Mouse (Mus musculus) limb, embryonic 14.5 days (tissue): ENCODE results near the gene Zfp451. TPM values are rescaled to one million over a fixed set of nuclear protein-coding genes. Genes with fewer than 3 reads are reported as not detected.

Experiments
- ATAC-seq: fragments of 200-750 bp; cut with Nextera tagmentation; 2 replicates; pipeline ENCODE4 v1.8.0; 2017; ENCODE audit warnings: low read depth, moderate number of reproducible peaks, moderate TSS enrichment; ENCODE audit not compliant: low FRiP score
- DNase-seq: peaks from one replicate; pipeline ENCODE4 v3.0.0-alpha.2; 2015; ENCODE audit warnings: low spot score
- H3K27ac ChIP-seq: fragments of 300-500 bp; sonication (generic); replicated peaks from 2 replicates; pipeline ENCODE4 v1.5.1; 2014; ENCODE audit warnings: low read depth, mild to moderate bottlenecking, low read length, moderate library complexity, mixed read lengths
- H3K27me3 ChIP-seq: fragments of 300-500 bp; sonication (generic); 2 replicates; pipeline ENCODE4 v1.6.1; 2014; ENCODE audit warnings: low read length, mixed read lengths; ENCODE audit not compliant: control insufficient read depth, insufficient read depth
- H3K36me3 ChIP-seq: fragments of 300-500 bp; sonication (generic); 2 replicates; pipeline ENCODE4 v1.6.1; 2014; ENCODE audit warnings: mild to moderate bottlenecking, low read length, moderate library complexity, mixed read lengths; ENCODE audit not compliant: control insufficient read depth, insufficient read depth
- H3K4me1 ChIP-seq: fragments of 300-500 bp; sonication (generic); 2 replicates; pipeline ENCODE4 v1.6.1; 2014; ENCODE audit warnings: antibody characterized with exemption, low read length, mixed read lengths; ENCODE audit not compliant: control insufficient read depth, insufficient read depth
- H3K4me2 ChIP-seq: fragments of 300-500 bp; sonication (generic); replicated peaks from 2 replicates; pipeline ENCODE4 v1.6.1; 2014; ENCODE audit warnings: low read depth, mild to moderate bottlenecking, low read length, moderate library complexity; ENCODE audit not compliant: severe bottlenecking
- H3K4me3 ChIP-seq: fragments of 300-500 bp; sonication (generic); replicated peaks from 2 replicates; pipeline ENCODE4 v1.5.1; 2014; ENCODE audit warnings: low read length
- H3K9ac ChIP-seq: fragments of 300-500 bp; sonication (generic); 2 replicates; pipeline ENCODE4 v1.6.1; 2014; ENCODE audit warnings: mild to moderate bottlenecking, low read depth, low read length, moderate library complexity; ENCODE audit not compliant: severe bottlenecking
- H3K9me3 ChIP-seq: fragments of 300-500 bp; sonication (generic); 2 replicates; pipeline ENCODE4 v1.6.1; 2016; ENCODE audit warnings: low read length; ENCODE audit not compliant: control insufficient read depth
- POLR2A ChIP-seq: fragments of 200-500 bp; IDR thresholded peaks from 2 replicates; pipeline ENCODE4 v1.8.0; 2012; ENCODE audit warnings: inconsistent platforms, mild to moderate bottlenecking, moderate library complexity, borderline replicate concordance; ENCODE audit not compliant: insufficient read depth, insufficient read length; ENCODE audit errors: extremely low read depth
- WGBS: fragments of 180-500 bp; shearing (Covaris S2); extraction: QIAGEN DNeasy Blood & Tissue Kit; methylation state at CpG from one replicate; pipeline ENCODE4 v1.1.7; 2014; 5-methylcytosine and 5-hydroxymethylcytosine counted together
- polyA plus RNA-seq, 2 experiments: library from polyadenylated mRNA; depleted of rRNA in 1 of 2; stranded (reverse) in 1 of 2; unstranded in 1 of 2; fragments of >200 nt; fragmentation: Nextera tagmentation in 1 of 2; extraction: Ambion mirVana in 1 of 2; gene quantifications; 2 replicates each; pipeline versions ENCODE4 v1.2.1 to v1.2.3; 2012 to 2014

Gene Zfp451
- polyA plus RNA-seq, 2 experiments: 32.3 to 33.4 TPM

GRCm38 (mm10) chr1:33768091-33768787, 46.2 kb downstream of the Zfp451 start:
- H3K9ac ChIP-seq: no peak overlapping the region
- WGBS: 88% methylated on average over 1 of the region's 1 CpGs
- no peak for TF ChIP-seq POLR2A
- no peaks in the 10 kb centered on the region for H3K9me3 ChIP-seq
- no peak overlapping the region for H3K4me3 ChIP-seq
- no peaks in the 10 kb centered on the region for H3K27me3 ChIP-seq
- H3K27ac ChIP-seq: no peak overlapping the region
- ATAC-seq (no peak), DNase-seq (no peak)
- no peaks in the 10 kb centered on the region for H3K4me1 ChIP-seq
- H3K36me3 ChIP-seq: peaks cover 71% of the 10 kb centered on the region
- H3K4me2 ChIP-seq: no peak overlapping the region

GRCm38 (mm10) chr1:33766520-33767508, 47.6 kb downstream of the Zfp451 start:
- ATAC-seq (no peak), DNase-seq (no peak)
- Histone ChIP-seq H3K9ac (no peak overlapping the region), H3K4me3 (no peak overlapping the region), H3K27ac (no peak overlapping the region), H3K4me2 (no peak overlapping the region), H3K9me3 (no peaks in the 10 kb centered on the region), H3K36me3 (peaks cover 68% of the 10 kb centered on the region), H3K27me3 (no peaks in the 10 kb centered on the region), H3K4me1 (no peaks in the 10 kb centered on the region)
- no peak for TF ChIP-seq POLR2A
- 78% methylated on average over 16 of the region's 16 CpGs for WGBS

- WGBS: 88% methylated on average over 11 of the region's 11 CpGs
Observed at GRCm38 (mm10) chr1:33765468-33766080, 48.8 kb downstream of the Zfp451 start.

GRCm38 (mm10) chr1:33763826-33764225, 50.6 kb downstream of the Zfp451 start:
- DNase-seq (no peak), ATAC-seq (no peak)
- TF ChIP-seq POLR2A: no peak
- Histone ChIP-seq H3K4me3 (no peak overlapping the region), H3K36me3 (peaks cover 50% of the 10 kb centered on the region), H3K9ac (no peak overlapping the region), H3K27ac (no peak overlapping the region), H3K9me3 (no peaks in the 10 kb centered on the region), H3K4me1 (no peaks in the 10 kb centered on the region), H3K4me2 (no peak overlapping the region), H3K27me3 (no peaks in the 10 kb centered on the region)
- 59% methylated on average over 2 of the region's 2 CpGs for WGBS

More at GRCm38 (mm10) chr1:33765468-33766080, 48.8 kb downstream of the Zfp451 start:
- H3K27ac ChIP-seq: no peak overlapping the region
- no peak overlapping the region for H3K9ac ChIP-seq
- no peak for ATAC-seq
- no peak overlapping the region for H3K4me2 ChIP-seq
- no peaks in the 10 kb centered on the region for H3K9me3 ChIP-seq
- DNase-seq: no peak
- H3K4me3 ChIP-seq: no peak overlapping the region
- peaks cover 64% of the 10 kb centered on the region for H3K36me3 ChIP-seq
- TF ChIP-seq POLR2A: no peak
- H3K4me1 ChIP-seq: no peaks in the 10 kb centered on the region
- no peaks in the 10 kb centered on the region for H3K27me3 ChIP-seq

- no peak overlapping the region for H3K4me2 ChIP-seq
- no peak for TF ChIP-seq POLR2A
- H3K36me3 ChIP-seq: peaks cover 15% of the 10 kb centered on the region; the same call in 1 of the 2 replicates
- peaks cover 12% of the 10 kb centered on the region; the same call in 1 of the 2 replicates for H3K4me1 ChIP-seq
- H3K9ac ChIP-seq: no peak overlapping the region
- no peak overlapping the region for H3K4me3 ChIP-seq
- no peaks in the 10 kb centered on the region for H3K27me3 ChIP-seq
- DNase-seq (no peak), ATAC-seq (no peak)
- H3K9me3 ChIP-seq: no peaks in the 10 kb centered on the region
- 52% methylated on average over 4 of the region's 4 CpGs for WGBS
- H3K27ac ChIP-seq: no peak overlapping the region
Observed at GRCm38 (mm10) chr1:33758488-33758887, 55.9 kb downstream of the Zfp451 start.
